Mouse (Mus musculus) retina, adult 2 months (tissue): ENCODE results near the gene Mon1a.

Experiments used
- DNase-seq: peaks from one replicate; pipeline ENCODE4 v3.0.0-alpha.2; 2012; ENCODE audit warnings: low read depth, low spot score

Gene Mon1a

DNA sequence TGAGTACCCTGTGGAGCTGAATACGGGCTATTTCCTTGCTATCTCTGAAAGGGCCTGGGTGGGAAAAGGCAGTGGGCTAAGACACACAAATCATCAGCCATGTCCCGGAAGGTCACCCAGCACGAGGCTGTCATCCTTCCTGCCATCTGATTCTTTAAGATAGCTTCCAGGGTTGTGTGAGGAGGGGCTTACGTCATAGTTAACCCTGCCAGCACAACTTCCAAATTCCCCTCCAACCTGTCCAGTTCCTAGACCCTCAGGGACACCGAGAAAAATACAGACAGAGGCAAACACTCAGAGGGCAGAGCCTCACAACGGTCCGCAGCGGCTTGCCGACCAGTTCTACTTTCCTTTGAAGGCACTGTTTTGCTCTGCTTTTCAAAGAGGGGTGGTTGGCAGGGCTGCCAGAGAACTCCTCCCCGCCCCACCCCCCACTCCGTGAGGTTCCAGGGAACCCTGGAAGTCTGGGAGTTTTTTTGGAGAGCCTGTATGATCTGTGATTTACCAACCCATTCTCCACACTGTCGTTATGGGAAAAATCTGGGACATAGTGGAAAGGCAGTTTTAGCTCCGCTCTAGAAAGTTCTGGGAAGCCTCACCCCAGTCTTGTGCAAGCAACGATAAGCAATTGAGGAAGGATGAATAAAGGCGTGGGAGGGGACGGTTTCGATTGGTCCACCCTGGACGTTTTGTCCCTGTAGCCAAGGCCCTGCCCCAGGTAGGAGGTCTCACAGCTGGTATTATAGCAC, 20.6 kb downstream of the Mon1a start:
- no peak for DNase-seq

DNA sequence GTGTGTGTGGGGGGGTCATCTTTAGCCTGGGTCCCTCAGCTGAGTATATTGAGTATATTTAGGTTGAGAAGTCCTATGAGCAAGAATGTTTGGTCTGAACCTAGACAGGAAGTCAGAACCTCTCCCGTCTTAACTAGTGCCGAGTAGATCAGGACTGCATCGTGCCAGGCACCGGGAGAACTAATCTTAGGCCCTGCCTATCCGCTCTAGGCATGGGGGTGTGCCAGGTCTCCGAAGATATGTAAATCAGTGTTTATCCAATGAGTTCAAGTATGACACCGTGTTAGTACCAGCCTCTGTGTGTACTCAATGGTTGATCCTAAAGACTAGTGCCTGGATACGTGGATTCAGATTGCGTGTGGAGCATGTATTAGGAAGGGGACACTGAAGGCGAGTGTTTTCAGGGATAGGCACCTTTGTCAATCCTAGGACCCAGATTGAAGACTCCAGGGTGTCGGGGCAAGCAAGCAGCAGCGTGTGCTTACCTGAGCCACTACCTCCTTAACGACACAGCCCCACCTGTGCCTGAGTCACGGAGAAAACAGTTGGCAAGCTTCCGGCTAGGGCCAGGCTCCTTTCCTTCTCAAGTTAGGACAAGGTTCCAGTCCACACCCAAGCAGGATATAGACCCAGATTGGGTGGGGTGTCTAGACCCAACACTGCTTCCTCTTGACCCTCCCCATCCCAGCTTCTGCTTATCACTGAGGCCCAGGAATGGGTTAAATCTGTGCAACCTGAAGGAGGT, 22.2 kb downstream of the Mon1a start:
- DNase-seq, result no peak

DNA sequence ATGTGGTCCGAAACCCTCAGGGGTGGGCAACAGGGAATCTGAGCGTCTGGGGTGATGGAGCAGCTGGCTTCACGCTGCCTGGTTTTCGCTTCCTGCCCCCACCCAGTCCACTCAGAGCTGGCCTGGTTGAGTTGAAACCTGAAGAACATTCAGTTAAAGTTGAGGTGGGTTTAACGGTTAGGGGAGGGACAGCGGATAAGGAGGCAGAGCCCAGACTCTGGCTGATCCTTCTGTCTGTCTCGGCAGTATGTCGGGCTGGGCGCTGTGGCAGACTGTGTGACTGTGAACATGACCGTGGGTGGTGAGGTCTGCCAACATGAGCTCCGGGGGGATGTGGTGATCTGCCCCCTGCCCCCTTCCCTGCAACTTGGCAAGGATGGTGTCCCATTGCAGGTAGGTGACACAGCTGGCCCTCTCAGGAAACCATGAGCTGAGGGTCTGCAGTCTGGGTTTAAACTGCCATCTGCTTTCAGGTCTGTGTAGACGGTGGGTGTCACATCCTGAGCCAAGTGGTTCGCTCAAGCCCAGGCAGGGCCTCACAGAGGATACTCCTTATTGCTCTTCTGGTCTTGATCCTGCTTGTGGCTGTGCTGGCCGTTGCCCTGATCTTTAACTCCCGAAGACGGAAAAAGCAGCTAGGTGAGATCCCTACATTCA, 26.9 kb downstream of the Mon1a start:
- no peak for DNase-seq

DNA sequence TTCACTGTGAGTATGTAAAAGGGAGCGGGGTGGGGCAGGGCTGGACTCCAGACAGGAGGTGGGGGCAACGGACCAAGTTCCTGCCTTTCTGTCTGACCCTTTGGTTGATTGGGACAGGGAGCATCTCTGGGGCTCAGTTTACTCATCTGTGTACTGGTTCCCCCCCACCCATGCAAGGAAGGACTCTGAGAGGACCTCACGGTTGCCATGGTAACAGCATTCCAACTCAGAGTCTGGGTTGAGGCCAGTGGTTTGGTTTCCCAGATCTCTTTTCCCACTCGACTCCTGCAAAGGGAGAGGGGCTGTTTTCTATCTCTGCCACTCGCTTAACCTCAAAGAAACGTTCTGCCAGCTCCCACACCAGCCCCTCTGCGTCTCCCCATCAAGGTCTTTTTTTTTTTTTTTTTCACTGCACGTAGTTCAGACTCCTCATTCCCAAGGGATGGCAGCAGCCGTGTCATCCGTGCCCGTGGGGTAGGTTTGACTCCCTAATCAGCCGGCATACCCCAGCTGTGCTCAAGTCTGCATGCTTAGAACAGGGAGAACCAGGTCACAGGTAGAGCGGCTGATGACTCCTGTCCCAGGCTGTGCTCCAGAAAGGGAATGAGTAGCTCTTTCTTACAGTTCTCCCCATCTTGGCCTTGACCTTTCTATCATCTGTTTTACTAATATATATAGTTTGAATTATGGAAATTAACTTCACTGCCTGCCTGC, 30.1 kb downstream of the Mon1a start:
- no peak for DNase-seq

DNA sequence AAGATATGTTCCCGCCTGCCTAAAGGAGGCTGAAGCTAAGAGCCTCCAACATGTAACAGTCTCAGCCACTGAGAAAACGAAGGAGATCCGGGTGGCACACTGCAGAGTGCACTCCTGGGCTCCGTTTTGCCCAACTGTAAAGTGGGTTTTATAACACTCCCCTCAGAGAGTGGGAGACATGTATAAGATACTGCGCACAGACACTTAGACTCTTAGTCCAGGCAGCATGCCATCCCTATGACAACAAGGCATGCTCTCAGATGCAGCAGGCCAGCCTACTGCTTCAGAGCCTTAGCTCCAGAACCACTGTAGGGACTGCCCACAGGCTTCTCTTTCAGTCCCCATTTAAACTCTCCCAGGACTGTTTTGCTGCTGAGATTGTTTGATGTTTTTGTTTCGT, 30.9 kb downstream of the Mon1a start:
- no peak for DNase-seq

DNA sequence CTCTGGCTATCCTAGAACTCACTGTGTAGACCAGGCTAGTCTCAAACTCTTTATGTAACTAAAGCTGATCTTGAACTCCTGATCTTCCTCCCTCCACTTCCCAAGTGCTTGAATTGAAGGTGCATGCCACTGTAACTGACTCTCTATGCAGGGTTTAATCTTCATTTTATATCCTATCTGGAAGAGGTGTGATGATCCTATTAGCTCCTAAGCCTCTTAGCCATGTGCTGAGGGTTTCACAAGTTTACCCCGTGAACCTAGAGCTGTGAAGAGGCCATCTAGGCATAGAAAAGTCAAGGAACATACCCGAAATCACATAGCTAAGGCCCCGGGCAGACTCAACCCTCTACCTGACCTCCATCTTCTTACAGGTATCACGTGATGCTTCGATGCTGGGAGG, 31.5 kb downstream of the Mon1a start:
- no peak for DNase-seq

DNA sequence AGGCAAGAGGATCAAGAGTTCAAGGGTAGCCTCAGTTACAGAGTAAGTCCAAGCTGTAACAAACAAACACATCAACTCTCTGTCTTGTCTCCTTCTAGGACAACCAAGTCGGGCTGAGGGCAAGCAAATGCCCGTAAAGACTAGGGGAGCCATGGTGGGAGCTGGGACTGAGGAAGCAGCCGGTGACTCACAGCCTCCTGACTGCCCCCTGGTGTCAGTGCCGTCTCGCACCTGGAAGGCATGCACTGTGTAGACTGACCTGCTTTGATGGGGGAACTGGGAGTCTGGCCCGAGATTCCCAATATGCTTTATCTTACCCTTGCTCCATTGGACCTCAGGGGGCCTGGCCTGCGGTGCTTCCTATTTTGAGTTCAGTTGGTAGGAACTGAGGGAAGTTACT, 35.1 kb downstream of the Mon1a start:
- no peak for DNase-seq

DNA sequence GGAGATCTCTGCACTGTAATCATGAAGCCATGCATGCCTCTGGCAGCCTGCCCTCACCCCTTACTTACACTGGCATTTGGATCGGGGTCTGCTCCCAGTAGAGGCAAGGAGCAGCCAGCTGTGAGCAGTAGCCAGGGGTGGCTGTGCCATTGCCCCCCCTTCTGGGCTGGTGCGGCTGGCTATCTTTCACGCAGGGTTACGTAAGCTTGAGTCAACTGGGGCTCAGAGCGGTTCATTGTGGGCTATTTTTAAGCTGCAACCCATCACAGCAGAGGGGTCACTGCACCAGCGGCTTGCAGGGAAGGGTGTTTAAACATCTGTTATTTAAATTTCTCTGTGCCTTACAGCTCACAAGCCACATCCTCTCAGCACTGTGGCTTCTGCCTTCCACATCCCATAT, 36.0 kb downstream of the Mon1a start:
- DNase-seq, result no peak

DNA sequence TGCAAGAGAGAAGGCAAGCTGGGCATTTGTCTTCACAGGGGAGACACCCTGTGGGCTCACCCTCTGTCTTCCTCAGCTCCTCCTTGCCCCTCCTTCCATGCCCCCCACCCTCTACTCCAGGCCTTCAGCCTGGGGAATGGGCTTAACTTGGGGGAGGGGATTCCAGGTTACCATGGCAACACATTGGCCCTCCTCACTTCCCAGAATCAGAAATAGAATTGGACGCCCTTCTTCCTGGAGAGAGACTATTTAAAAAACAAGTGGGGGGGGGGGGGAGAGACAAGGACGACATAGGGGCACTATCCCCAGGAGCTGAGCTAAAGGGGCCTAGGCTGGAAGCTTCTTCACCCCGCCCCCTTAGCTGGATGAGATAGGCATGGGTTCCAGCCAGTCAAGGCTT, 37.3 kb downstream of the Mon1a start:
- no peak for DNase-seq

DNA sequence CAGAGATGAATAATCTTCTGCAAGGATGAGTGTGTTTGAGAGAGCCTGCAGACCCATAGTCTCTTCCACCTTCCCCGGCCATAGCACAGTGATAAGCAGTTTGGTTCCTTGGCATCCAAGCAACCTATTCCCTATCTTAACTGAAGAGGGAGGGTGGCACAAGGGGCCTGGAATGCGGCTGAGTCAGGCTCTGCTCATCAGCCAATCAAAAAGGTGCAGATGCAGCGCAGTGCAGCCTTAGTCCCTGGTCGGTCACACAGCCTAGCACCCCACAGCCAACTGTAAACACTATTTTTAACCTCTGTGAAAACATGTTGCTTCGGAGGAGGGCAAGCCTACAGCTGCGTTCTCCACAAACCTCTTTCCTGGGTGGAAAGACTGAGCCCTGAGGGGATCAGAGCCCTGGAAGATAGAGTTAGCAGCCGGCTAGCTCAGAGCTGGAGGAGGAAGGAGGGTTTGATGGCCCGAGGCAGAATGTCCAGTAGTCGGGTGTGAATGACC, 39.0 kb downstream of the Mon1a start:
- DNase-seq, result no peak

DNA sequence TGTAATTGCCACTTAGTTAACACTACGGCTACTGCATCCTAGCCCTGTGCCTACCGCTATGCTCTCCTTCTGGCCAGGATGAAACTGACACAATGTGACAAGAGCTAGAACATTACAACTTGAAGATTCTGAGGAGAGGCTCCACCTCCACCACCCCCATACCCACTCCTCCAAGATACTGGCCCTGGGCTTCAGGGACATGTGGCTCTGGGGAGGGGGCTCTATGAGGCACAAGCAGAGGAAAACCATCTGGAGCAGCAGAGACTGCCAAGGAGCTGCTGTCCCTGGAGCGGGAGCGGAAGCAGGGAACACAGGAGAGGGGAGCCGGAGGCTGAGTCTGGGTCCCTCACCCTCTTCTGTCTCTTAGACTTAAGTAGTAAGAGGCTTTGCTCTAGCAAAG, 39.8 kb downstream of the Mon1a start:
- no peak for DNase-seq

DNA sequence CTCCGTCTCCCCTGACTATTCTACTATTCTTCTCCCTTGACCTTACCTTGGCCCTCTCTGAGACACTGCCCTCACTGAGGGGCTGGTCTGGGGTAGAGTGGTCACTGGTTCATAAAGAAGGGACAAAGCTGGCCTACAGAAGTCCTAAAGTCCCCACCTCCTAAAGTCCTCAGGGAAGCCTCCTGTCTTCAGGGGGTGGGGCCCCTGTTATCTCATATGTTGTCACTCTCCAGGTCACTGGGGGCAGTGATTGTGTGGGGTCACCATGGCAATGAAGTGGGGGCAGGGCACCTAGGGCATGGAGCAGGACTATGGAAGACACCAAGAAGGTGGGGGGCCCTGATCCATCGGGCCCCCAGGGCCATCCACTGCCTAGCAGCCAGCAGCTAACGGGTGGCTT, 40.2 kb downstream of the Mon1a start, which contains the start of gene Actl11:
Actl11 (plus strand) TSS at position 301 of the 400 bp plus-strand sequence.
- DNase-seq, result no peak

DNA sequence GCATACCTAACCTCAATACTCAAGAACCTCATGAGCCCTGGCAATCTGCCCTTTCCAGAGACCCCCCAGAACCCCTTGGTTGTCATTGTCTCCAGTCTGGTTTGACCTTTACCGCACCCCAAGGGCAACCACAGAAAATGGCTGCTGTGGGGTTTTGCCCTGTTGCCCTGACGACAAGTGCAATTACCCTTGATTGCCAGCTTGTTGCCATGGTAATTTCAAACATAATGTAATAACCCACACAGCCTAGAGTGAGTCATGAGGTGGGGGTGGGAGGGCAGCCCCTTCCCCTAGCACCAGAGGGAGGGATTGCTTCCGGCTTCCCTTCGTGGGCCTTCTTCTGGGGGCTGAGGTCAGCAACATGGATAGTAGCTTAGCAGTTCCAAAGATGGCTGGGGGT, 44.3 kb downstream of the Mon1a start:
- DNase-seq, result no peak

DNA sequence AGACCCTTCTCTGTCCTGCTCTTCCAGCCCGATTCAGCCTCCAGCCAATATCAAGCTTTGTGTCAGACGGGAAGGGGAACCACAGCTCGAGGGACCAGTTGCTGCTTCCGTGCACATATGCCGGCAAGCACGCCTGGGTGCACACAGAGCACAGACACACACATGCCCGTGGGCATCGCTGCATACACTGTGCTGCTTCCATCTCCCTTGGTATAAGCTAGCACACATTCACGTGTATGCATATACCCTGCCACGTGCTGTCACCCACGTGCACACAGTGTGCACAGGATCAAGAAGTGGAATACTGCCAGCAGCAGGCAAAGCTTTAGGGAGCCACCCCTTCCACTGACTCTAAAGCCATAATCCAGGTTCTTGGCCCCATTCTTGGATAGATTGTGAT, 46.2 kb downstream of the Mon1a start:
- DNase-seq, result no peak

DNA sequence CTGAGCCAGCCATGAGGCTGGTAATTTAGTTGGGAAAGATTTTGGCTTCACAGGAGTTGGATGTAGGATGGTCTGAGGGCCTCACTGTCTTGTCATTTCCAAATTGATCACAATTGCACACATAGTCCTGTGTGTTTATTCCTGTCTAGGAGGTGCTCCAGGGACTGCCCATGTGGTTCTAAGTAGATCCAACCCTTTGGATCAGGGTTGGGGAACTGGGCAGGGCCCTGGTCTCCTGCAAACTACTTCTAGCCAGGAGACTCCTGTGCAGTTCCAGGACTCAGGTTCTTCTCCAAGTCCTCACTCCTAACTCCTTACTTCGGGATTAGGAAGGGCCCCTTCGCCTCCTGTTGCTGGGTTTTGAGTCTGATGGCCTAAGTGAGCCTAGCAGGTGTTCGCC, 47.4 kb downstream of the Mon1a start, which contains the start of gene Camkv:
Camkv (plus strand) TSS at position 301 of the 400 bp plus-strand sequence.
- no peak for DNase-seq

DNA sequence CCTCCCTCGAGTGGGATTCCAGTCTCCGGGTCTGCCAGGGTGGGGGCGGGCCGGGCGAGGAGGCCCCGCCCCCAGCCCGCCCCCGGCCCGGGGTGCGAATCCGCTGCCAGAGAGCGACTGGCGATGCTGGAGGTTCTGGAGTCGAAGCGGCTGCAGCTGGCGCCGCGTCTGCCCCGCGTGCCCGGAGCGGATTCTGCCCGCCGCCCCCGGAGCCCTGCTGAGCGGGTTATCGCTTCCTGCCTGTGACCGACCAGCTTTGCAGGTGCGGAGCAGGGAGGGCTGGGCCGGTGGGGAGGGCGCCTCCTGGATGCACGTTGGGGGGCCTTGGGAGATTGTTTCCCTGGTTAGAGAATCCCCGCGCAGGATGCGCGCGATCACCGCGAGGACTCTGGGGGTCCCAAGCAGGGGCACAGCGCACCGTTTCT, 47.9 kb downstream of the Mon1a start:
- DNase-seq, result no peak

DNA sequence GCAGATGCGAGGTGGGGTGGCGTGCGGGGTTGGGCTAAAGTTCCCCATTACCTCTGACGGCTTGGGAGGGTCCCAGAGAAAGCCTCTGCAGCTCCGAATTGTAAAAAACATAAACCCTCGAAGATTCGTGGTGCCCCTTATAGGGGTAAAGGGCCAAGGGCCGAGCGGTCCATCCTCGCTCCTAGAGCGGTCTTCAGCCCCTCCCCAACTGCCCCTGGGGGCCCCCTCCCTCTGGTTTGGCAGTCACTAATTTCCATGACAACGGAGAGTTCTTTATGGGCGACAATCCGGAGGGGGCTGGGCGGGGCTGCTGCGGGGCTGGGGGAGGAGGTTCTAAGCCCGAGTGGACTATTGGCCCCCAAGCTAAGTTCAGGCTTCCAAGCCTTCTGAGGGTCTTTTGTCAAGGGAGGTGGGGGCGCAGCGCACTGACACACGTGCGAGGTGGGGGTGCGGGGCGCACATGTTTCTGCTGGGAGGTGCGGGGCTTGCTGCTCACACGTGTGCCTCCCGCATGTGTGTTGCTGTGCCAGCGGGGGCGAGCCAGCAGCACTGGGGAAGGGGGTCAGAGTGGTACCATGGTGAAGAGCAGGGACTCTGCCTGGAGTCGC, 48.4 kb downstream of the Mon1a start:
- no peak for DNase-seq

DNA sequence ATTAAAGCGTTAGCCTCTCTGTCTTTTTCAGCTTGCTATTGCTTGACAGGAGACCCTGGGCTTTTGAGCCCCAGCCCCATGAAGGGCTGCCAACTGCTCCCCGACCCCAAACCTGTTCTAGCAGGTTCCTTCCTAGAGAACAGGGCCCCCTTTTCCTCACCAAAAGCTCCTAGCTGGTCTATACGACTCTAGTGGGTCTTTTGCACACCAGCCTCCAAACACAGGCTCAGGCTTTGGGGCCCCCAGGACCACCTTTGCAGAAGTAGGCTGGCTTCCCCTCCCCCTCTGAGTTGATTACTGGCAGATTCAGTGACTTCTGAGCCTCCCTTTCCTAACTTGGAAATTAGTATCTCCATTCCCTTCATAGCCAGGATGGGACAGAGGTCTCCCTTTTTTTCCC, 48.9 kb downstream of the Mon1a start:
- DNase-seq, result no peak

DNA sequence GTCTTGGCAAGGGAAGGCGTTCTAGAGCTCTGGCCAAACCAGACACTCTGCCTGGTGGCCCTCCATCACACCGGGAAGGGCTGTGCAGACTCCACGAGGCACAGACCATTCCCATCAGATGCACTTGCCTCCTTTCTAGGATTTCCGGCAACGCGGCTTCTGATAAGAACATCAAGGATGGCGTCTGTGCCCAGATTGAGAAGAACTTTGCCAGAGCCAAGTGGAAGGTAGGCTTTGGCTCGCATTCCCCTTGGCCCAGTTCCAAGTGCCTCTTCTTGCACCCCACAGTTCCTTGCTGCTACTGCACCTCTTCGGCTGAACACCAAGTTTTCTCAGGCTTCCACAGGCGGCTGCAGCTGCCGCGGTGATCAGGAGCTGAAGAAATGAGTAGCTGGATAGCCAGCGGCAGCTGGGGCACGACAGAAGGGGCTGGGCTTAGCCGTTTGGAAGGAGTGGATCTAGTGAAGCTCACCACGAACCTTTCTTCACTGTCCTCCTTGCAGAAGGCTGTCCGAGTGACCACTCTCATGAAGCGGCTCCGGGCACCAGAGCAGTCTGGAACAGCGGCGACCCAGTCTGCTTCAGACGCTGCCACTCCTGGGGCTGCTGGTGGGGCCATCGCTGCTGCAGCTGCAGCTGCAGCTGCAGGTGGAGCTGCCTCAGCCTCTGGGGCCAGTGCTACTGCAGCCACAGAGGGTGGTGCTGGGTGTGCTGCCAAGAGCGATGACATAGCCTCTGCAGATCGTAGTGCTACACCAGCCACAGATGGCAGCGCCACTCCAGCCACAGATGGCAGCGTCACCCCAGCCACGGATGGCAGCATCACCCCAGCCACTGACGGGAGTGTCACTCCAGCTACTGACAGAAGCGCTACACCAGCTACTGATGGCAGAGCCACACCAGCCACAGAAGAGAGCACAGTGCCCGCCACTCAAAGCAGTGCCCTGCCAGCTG, 59.6 kb downstream of the Mon1a start:
- no peak for DNase-seq
